Mouse (Mus musculus) neural tube, embryonic 11.5 days (tissue): ENCODE measurements around the gene Hectd4. TPM values are rescaled to one million over a fixed set of nuclear protein-coding genes. Genes with fewer than 3 reads are reported as not detected.
"Not testable (repeated sequence)": the region's sequence is repeated elsewhere in the genome, so short reads cannot be mapped to it uniquely, and the experiment has no call there.

ENCODE experiments used
- ATAC-seq: fragments of 200-750 bp; cut with Nextera tagmentation; 2 replicates; pipeline ENCODE4 v1.8.0; 2017; ENCODE audit warnings: moderate number of reproducible peaks, mild to moderate bottlenecking, moderate TSS enrichment, moderate library complexity; ENCODE audit not compliant: insufficient read depth, low FRiP score, low TSS enrichment
- DNase-seq: peaks from one replicate; pipeline ENCODE4 v3.0.0-alpha.2; 2015; ENCODE audit warnings: low spot score
- H3K27ac ChIP-seq: fragments of 300-500 bp; sonication (generic); 2 replicates; pipeline ENCODE4 v1.5.1; 2014; ENCODE audit warnings: low read depth, mild to moderate bottlenecking, low read length
- H3K27me3 ChIP-seq: fragments of 300-500 bp; sonication (generic); 2 replicates; pipeline ENCODE4 v1.6.1; 2014; ENCODE audit warnings: mild to moderate bottlenecking, low read length, mixed read lengths; ENCODE audit not compliant: control insufficient read depth, insufficient read depth
- H3K36me3 ChIP-seq: fragments of 300-500 bp; sonication (generic); 2 replicates; pipeline ENCODE4 v1.6.1; 2014; ENCODE audit warnings: mild to moderate bottlenecking, low read length, moderate library complexity, mixed read lengths; ENCODE audit not compliant: control insufficient read depth, insufficient read depth
- H3K4me1 ChIP-seq: fragments of 300-500 bp; sonication (generic); 2 replicates; pipeline ENCODE4 v1.6.1; 2014; ENCODE audit warnings: low read length, mixed read lengths; ENCODE audit not compliant: control insufficient read depth, insufficient read depth
- H3K4me2 ChIP-seq: fragments of 300-500 bp; sonication (generic); 2 replicates; pipeline ENCODE4 v1.6.1; 2014; ENCODE audit warnings: low read depth, mild to moderate bottlenecking, moderate library complexity
- H3K4me3 ChIP-seq: fragments of 300-500 bp; sonication (generic); 2 replicates; pipeline ENCODE4 v1.5.1; 2014; ENCODE audit warnings: low read depth, low read length
- H3K9ac ChIP-seq: fragments of 300-500 bp; sonication (generic); 2 replicates; pipeline ENCODE4 v1.6.1; 2014; ENCODE audit warnings: mild to moderate bottlenecking, low read length
- H3K9me3 ChIP-seq: fragments of 300-500 bp; sonication (generic); 2 replicates; pipeline ENCODE4 v1.6.1; 2016; ENCODE audit warnings: low read length; ENCODE audit not compliant: control insufficient read depth
- WGBS: fragments of 180-500 bp; shearing (Covaris S2); extraction: QIAGEN DNeasy Blood & Tissue Kit; methylation state at CpG from one replicate; pipeline ENCODE4 v1.1.7; 2014; 5-methylcytosine and 5-hydroxymethylcytosine counted together
- polyA plus RNA-seq: library from polyadenylated mRNA; unstranded; fragments of >200 nt; fragmentation: Nextera tagmentation; extraction: Ambion mirVana; gene quantifications from 2 replicates; pipeline ENCODE4 v1.2.1, GENCODE M21; 2014

Gene Hectd4
- polyA plus RNA-seq, 1 experiment from 2014 or later: 11.7 TPM

GRCm38 (mm10) chr5:121214707-121215106 lies 5.3 kb upstream of the Hectd4 start:
- WGBS: 61% methylated on average over 7 of the region's 7 CpGs
- no peak overlapping the region for H3K9ac ChIP-seq

GRCm38 (mm10) chr5:121215380-121216125 lies 4.5 kb upstream of the Hectd4 start:
- no peaks in the 10 kb centered on the region for H3K27me3 ChIP-seq
- H3K4me1 ChIP-seq: no peaks in the 10 kb centered on the region
- H3K9ac ChIP-seq: no peak overlapping the region
- peaks cover 7% of the 10 kb centered on the region for H3K36me3 ChIP-seq
- WGBS: 55% methylated on average over 13 of the region's 13 CpGs
- H3K4me2 ChIP-seq: no peak overlapping the region
- H3K4me3 ChIP-seq: no peak overlapping the region
- H3K9me3 ChIP-seq: no peaks in the 10 kb centered on the region
- ATAC-seq (no peak), DNase-seq (peak; percentile 83)
- no peak overlapping the region for H3K27ac ChIP-seq

More at GRCm38 (mm10) chr5:121214707-121215106, 5.3 kb upstream of the Hectd4 start:
- H3K27me3 ChIP-seq: no peaks in the 10 kb centered on the region
- H3K4me1 ChIP-seq: no peaks in the 10 kb centered on the region
- no peak overlapping the region for H3K4me3 ChIP-seq
- H3K27ac ChIP-seq: no peak overlapping the region
- no peak overlapping the region for H3K4me2 ChIP-seq
- no peak for DNase-seq
- ATAC-seq: no peak
- H3K9me3 ChIP-seq: no peaks in the 10 kb centered on the region
- peaks cover 9% of the 10 kb centered on the region for H3K36me3 ChIP-seq

- no peak for ATAC-seq
- no peak overlapping the region for H3K4me2 ChIP-seq
- H3K27ac ChIP-seq: no peak overlapping the region
- 83% methylated on average over 12 of the region's 12 CpGs for WGBS
- H3K4me3 ChIP-seq: no peak overlapping the region
- no peak for DNase-seq
- no peaks in the 10 kb centered on the region for H3K27me3 ChIP-seq
- no peaks in the 10 kb centered on the region for H3K9me3 ChIP-seq
- H3K36me3 ChIP-seq: peaks cover 7% of the 10 kb centered on the region
- H3K9ac ChIP-seq: no peak overlapping the region
- H3K4me1 ChIP-seq: no peaks in the 10 kb centered on the region
These were observed 3.9 kb upstream of the Hectd4 start for GRCm38 (mm10) chr5:121216126-121216446.

- H3K27ac ChIP-seq, H3K36me3 ChIP-seq, H3K4me3 ChIP-seq, H3K9me3 ChIP-seq, ATAC-seq, DNase-seq, H3K4me1 ChIP-seq, H3K27me3 ChIP-seq, H3K4me2 ChIP-seq, H3K9ac ChIP-seq: not testable (repeated sequence)
- WGBS: 88% methylated on average over 9 of the region's 9 CpGs
These were observed 3.3 kb upstream of the Hectd4 start for GRCm38 (mm10) chr5:121216584-121217312.

GRCm38 (mm10) chr5:121217313-121217634 lies 2.7 kb upstream of the Hectd4 start:
- H3K27me3 ChIP-seq: no peaks in the 10 kb centered on the region
- H3K36me3 ChIP-seq: peaks cover under 1% of the 10 kb centered on the region
- H3K9ac ChIP-seq: no peak overlapping the region
- DNase-seq: no peak
- H3K4me3 ChIP-seq: no peak overlapping the region
- no peak overlapping the region for H3K4me2 ChIP-seq
- no peak for ATAC-seq
- 90% methylated on average over 2 of the region's 2 CpGs for WGBS
- no peak overlapping the region for H3K27ac ChIP-seq
- no peaks in the 10 kb centered on the region for H3K9me3 ChIP-seq
- no peaks in the 10 kb centered on the region for H3K4me1 ChIP-seq

- no peak overlapping the region for H3K9ac ChIP-seq
- no peaks in the 10 kb centered on the region for H3K9me3 ChIP-seq
- no peak overlapping the region for H3K4me3 ChIP-seq
- 0 out of 2 replicates have a peak, but pooled peaks cover 2% of the 10 kb centered on the region for H3K4me1 ChIP-seq
- ATAC-seq (no peak), DNase-seq (no peak)
- no peak overlapping the region for H3K27ac ChIP-seq
- H3K27me3 ChIP-seq: no peaks in the 10 kb centered on the region
- no peak overlapping the region for H3K4me2 ChIP-seq
- no peaks in the 10 kb centered on the region for H3K36me3 ChIP-seq
- WGBS: 91% methylated on average over 1 of the region's 1 CpGs
These were observed 829 bp upstream of the Hectd4 start for GRCm38 (mm10) chr5:121219190-121219589.

GRCm38 (mm10) chr5:121220732-121221301 lies 798 bp downstream of the Hectd4 start:
- peak overlapping the region; percentile 85 for H3K27ac ChIP-seq
- H3K4me2 ChIP-seq: peak overlapping the region; percentile 72
- H3K9ac ChIP-seq: peak overlapping the region; percentile 93
- 0 out of 2 replicates have a peak, but pooled peaks cover 2% of the 10 kb centered on the region for H3K4me1 ChIP-seq
- under 1% methylated on average over 22 of the region's 38 CpGs for WGBS
- DNase-seq (peak; percentile 46), ATAC-seq (peak; percentile 36)
- no peaks in the 10 kb centered on the region for H3K27me3 ChIP-seq
- H3K4me3 ChIP-seq: peak overlapping the region; percentile 75
- no peaks in the 10 kb centered on the region for H3K9me3 ChIP-seq
- H3K36me3 ChIP-seq: no peaks in the 10 kb centered on the region

GRCm38 (mm10) chr5:121221328-121221850 lies 1.4 kb downstream of the Hectd4 start:
- H3K27me3 ChIP-seq: no peaks in the 10 kb centered on the region
- no peak for ATAC-seq
- H3K4me1 ChIP-seq: 0 out of 2 replicates have a peak, but pooled peaks cover 2% of the 10 kb centered on the region
- H3K27ac ChIP-seq: no peak overlapping the region; the same call in 1 of the 2 replicates
- H3K9ac ChIP-seq: peak overlapping the region; percentile 93
- H3K9me3 ChIP-seq: no peaks in the 10 kb centered on the region
- peak overlapping the region; percentile 72 for H3K4me2 ChIP-seq
- H3K36me3 ChIP-seq: no peaks in the 10 kb centered on the region
- H3K4me3 ChIP-seq: peak overlapping the region; percentile 75
- 22% methylated on average over 23 of the region's 23 CpGs for WGBS
- DNase-seq: peak; percentile 18
